ENCODE assay signal across 9 mouse cellular contexts in the genomic region with DNA sequence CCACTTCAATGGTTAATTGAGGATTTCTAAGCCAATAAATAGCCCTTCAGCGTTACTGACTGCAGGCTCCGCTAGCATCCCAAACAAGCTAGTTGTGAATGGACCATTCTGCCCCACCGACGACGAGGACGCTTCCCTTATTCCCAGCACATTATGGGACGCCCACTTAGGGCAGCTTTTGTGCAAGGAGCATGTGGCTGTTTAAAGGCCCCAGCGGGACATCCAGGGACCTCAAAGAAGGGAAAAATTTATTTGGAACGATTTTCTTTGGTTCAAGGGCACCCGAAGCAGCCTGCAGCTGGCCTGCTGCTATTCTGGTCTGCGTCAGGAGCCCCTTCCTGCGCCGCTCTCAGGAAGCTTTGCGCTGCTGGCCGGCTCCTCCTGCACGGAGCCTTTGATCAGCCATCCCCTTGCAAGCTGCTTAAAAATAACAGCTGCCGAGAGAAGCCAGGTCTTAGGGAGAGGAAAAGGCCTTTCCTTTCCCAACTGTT.
DNase-seq lines count a peak whose midpoint lies in the region; ATAC-seq and TF ChIP-seq lines count a peak whose summit lies in the region.
"Had no signal": no experiment of that assay in that cellular context is flagged by ENCODE, and none has a peak within 500 bp of the region (broad histone marks: within the 10 kb centered on the region; RNA-seq: fewer than 3 reads in every experiment).

No protein-coding gene starts in this region.

- peak; percentile 87 for ATAC-seq in embryonic facial prominence, embryonic 11.5 days (replicated peaks; ENCODE audit: insufficient number of reproducible peaks, low FRiP score, low TSS enrichment, low read depth)
- ATAC-seq in limb, embryonic 15.5 days (ENCODE audit: insufficient number of reproducible peaks, low FRiP score, low TSS enrichment, low read depth): peak; percentile 75; the same call in 1 of the 2 replicates
- peak; percentile 85 for ATAC-seq in neural tube, embryonic 13.5 days (ENCODE audit: low read depth)

- H3K27ac ChIP-seq in embryonic facial prominence, embryonic 11.5 days (replicated peaks; ENCODE audit: low read depth, low read length): peak overlapping the region; percentile 73
- peak overlapping the region; percentile 83 for H3K27ac ChIP-seq in heart, embryonic 10.5 days
- H3K27ac ChIP-seq in limb, embryonic 15.5 days: peak overlapping the region; percentile 71
- peak overlapping the region; percentile 65 for H3K27ac ChIP-seq in neural tube, embryonic 13.5 days (replicated peaks)
- no peak overlapping the region for H3K27ac ChIP-seq in cerebellum, adult 2 months (ENCODE audit: insufficient read depth, low read length)
- H3K27ac ChIP-seq: macrophage had no signal

- no peak for TF ChIP-seq CTCF in cerebellum, adult 2 months (IDR thresholded peaks at IDR 0.05; ENCODE audit: borderline replicate concordance, insufficient read depth, low read depth, low read length)

- DNase-seq in ZHBTc4 (ENCODE audit: low read depth, low spot score) (peak; percentile 28), adipocyte (ENCODE audit: low spot score) (no peak)
- peak; percentile 85 for DNase-seq in embryonic facial prominence, embryonic 11.5 days (ENCODE audit: low spot score)
- peak; percentile 78 for DNase-seq in heart, embryonic 10.5 days (ENCODE audit: low spot score)
- DNase-seq in kidney, adult 9 months: peak; percentile 58
- no peak for DNase-seq in cerebellum, adult 2 months

- no peaks in the 10 kb centered on the region for H3K27me3 ChIP-seq in embryonic facial prominence, embryonic 11.5 days (ENCODE audit: control insufficient read depth, insufficient read depth, low read length)
- H3K27me3 ChIP-seq in heart, embryonic 10.5 days (ENCODE audit: insufficient read depth, poor library complexity, severe bottlenecking): no peaks in the 10 kb centered on the region
- H3K27me3 ChIP-seq in limb, embryonic 15.5 days: no peaks in the 10 kb centered on the region
- H3K27me3 ChIP-seq in neural tube, embryonic 13.5 days: peaks cover 50% of the 10 kb centered on the region
- no peaks in the 10 kb centered on the region for H3K27me3 ChIP-seq in cerebellum, adult 2 months (ENCODE audit: control insufficient read depth, insufficient read depth, low read length)

- H3K4me2 ChIP-seq in embryonic facial prominence, embryonic 11.5 days (ENCODE audit: low read depth, low read length): peak overlapping the region; percentile 48
- H3K4me2 ChIP-seq in limb, embryonic 15.5 days: peak overlapping the region; percentile 38
- peak overlapping the region; percentile 54 for H3K4me2 ChIP-seq in neural tube, embryonic 13.5 days

- H3K9me3 ChIP-seq in embryonic facial prominence, embryonic 11.5 days (replicated peaks; ENCODE audit: control insufficient read depth, low read length): no peaks in the 10 kb centered on the region
- H3K9me3 ChIP-seq in heart, embryonic 10.5 days: no peaks in the 10 kb centered on the region
- H3K9me3 ChIP-seq in limb, embryonic 15.5 days: no peaks in the 10 kb centered on the region
- no peaks in the 10 kb centered on the region for H3K9me3 ChIP-seq in neural tube, embryonic 13.5 days

- H3K4me1 ChIP-seq in embryonic facial prominence, embryonic 11.5 days (ENCODE audit: control insufficient read depth, insufficient read depth, low read length): no peaks in the 10 kb centered on the region; the same call in 1 of the 2 replicates
- peaks cover 11% of the 10 kb centered on the region for H3K4me1 ChIP-seq in heart, embryonic 10.5 days
- 0 out of 2 replicates have a peak, but pooled peaks cover 12% of the 10 kb centered on the region for H3K4me1 ChIP-seq in limb, embryonic 15.5 days
- H3K4me1 ChIP-seq in neural tube, embryonic 13.5 days (replicated peaks): peaks cover 9% of the 10 kb centered on the region
- H3K4me1 ChIP-seq in cerebellum, adult 2 months (ENCODE audit: control insufficient read depth, insufficient read depth, low read length): no peaks in the 10 kb centered on the region

- 0% methylated on average over 17 of the region's 17 CpGs for WGBS in embryonic facial prominence, embryonic 11.5 days
- 1% methylated on average over 17 of the region's 17 CpGs for WGBS in heart, embryonic 10.5 days
- WGBS in limb, embryonic 15.5 days: 5% methylated on average over 17 of the region's 17 CpGs
- under 1% methylated on average over 17 of the region's 17 CpGs for WGBS in neural tube, embryonic 13.5 days
- 17% methylated on average over 17 of the region's 17 CpGs for WGBS in cerebellum, adult 2 months

- 0 out of 2 replicates have a peak overlapping the region, but pooled peaks have one; percentile 3 for H3K4me3 ChIP-seq in embryonic facial prominence, embryonic 11.5 days (ENCODE audit: low read depth, low read length)
- peak overlapping the region; percentile 48 for H3K4me3 ChIP-seq in heart, embryonic 10.5 days
- H3K4me3 ChIP-seq in limb, embryonic 15.5 days: peak overlapping the region; percentile 21
- H3K4me3 ChIP-seq in neural tube, embryonic 13.5 days: peak overlapping the region; percentile 26
- no peak overlapping the region for H3K4me3 ChIP-seq in cerebellum, adult 2 months (replicated peaks; ENCODE audit: insufficient read depth, low read depth, low read length)

- peak overlapping the region; percentile 13; the same call in 1 of the 2 replicates for H3K9ac ChIP-seq in embryonic facial prominence, embryonic 11.5 days (replicated peaks; ENCODE audit: low read length)
- no peak overlapping the region for H3K9ac ChIP-seq in limb, embryonic 15.5 days
- peak overlapping the region; percentile 39 for H3K9ac ChIP-seq in neural tube, embryonic 13.5 days

- TF ChIP-seq POLR2A in cerebellum, adult 2 months (IDR thresholded peaks at IDR 0.05; ENCODE audit: borderline replicate concordance, insufficient read depth, low read length): no peak

- H3K36me3 ChIP-seq in embryonic facial prominence, embryonic 11.5 days (replicated peaks; ENCODE audit: control insufficient read depth, insufficient read depth, low read depth, low read length): no peaks in the 10 kb centered on the region
- H3K36me3 ChIP-seq in heart, embryonic 10.5 days: no peaks in the 10 kb centered on the region
- H3K36me3 ChIP-seq in limb, embryonic 15.5 days: no peaks in the 10 kb centered on the region
- H3K36me3 ChIP-seq in neural tube, embryonic 13.5 days: no peaks in the 10 kb centered on the region

Comparison
In these comparisons a context has a peak if more than half of its experiments do, and no peak if none do; other contexts are left out.
1. DNase-seq: peak in ZHBTc4 (single experiment), embryonic facial prominence, embryonic 11.5 days (single experiment), heart, embryonic 10.5 days (single experiment) and kidney, adult 9 months (single experiment); none in adipocyte (single experiment) and cerebellum, adult 2 months (0 of 2).
2. Peak in every context shown above with its lines, with median percentiles within 50 percentile points of each other: ATAC-seq and H3K4me2 ChIP-seq.